Mouse (Mus musculus) 3134 (cell line): ENCODE measurements around the gene Hinfp.

Source experiments
- DNase-seq: peaks from one replicate; pipeline ENCODE4 v3.0.0-alpha.2; 2011; ENCODE audit warnings: low spot score; ENCODE audit not compliant: insufficient read length; ENCODE audit errors: extremely low read depth

Gene Hinfp

GRCm38 (mm10) chr9:44266478-44267226, 38.8 kb downstream of the Hinfp start:
- DNase-seq = no peak

GRCm38 (mm10) chr9:44261388-44261787, 44.1 kb downstream of the Hinfp start:
- DNase-seq = no peak

- DNase-seq = no peak
Measured at GRCm38 (mm10) chr9:44259014-44259413, 46.5 kb downstream of the Hinfp start.

GRCm38 (mm10) chr9:44256213-44256612, 49.3 kb downstream of the Hinfp start:
- DNase-seq = no peak

- DNase-seq = no peak
Measured at GRCm38 (mm10) chr9:44255136-44255521, 50.3 kb downstream of the Hinfp start.

GRCm38 (mm10) chr9:44254508-44255135, 50.8 kb downstream of the Hinfp start:
- no peak for DNase-seq

GRCm38 (mm10) chr9:44253441-44253840, 52.0 kb downstream of the Hinfp start:
- DNase-seq = no peak

- no peak for DNase-seq
Measured at GRCm38 (mm10) chr9:44251314-44251713, 54.2 kb downstream of the Hinfp start, which contains the start of gene Pdzd3. Gene Pdzd3, minus strand, starts transcription at chr9:44251471.

- DNase-seq = no peak
Measured at GRCm38 (mm10) chr9:44250445-44250844, 55.0 kb downstream of the Hinfp start.

- DNase-seq = no peak
Measured at GRCm38 (mm10) chr9:44249181-44250146, 56.0 kb downstream of the Hinfp start.

GRCm38 (mm10) chr9:44247907-44248306, 57.6 kb downstream of the Hinfp start:
- DNase-seq = no peak

GRCm38 (mm10) chr9:44243621-44244020, 61.9 kb downstream of the Hinfp start:
- no peak for DNase-seq
